ENCODE assay signal across 16 mouse cellular contexts in genomic region chr15:79770629-79771240, GRCm38 (mm10). TPM values are rescaled to one million over a fixed set of nuclear protein-coding genes. Genes with fewer than 3 reads are reported as not detected.
DNase-seq lines count a peak whose midpoint lies in the region; ATAC-seq lines count a peak whose summit lies in the region.
"Had no signal": no experiment of that assay in that cellular context is flagged by ENCODE, and none has a peak within 500 bp of the region (broad histone marks: within the 10 kb centered on the region; RNA-seq: fewer than 3 reads in every experiment).

No protein-coding gene starts in this region.

- WGBS in heart, embryonic 14.5 days, result 44% methylated on average over 21 of the region's 21 CpGs
- 74% methylated on average over 21 of the region's 21 CpGs for WGBS in midbrain, embryonic 13.5 days
- WGBS in midbrain, embryonic 16.5 days, result 69% methylated on average over 21 of the region's 21 CpGs
- WGBS in neural tube, embryonic 15.5 days, result 35% methylated on average over 21 of the region's 21 CpGs
- WGBS in heart, embryonic 12.5 days, result 63% methylated on average over 21 of the region's 21 CpGs

- no peak overlapping the region for H3K27ac ChIP-seq in heart, embryonic 14.5 days (replicated peaks in 1 of 2; ENCODE audit: control insufficient read depth in 1 of 2, insufficient read depth in 1 of 2, low read depth in 2 of 2, low read length in 2 of 2)
- no peak overlapping the region for H3K27ac ChIP-seq in midbrain, embryonic 13.5 days
- H3K27ac ChIP-seq in midbrain, embryonic 16.5 days (ENCODE audit: low read length), result no peak overlapping the region
- H3K27ac ChIP-seq in neural tube, embryonic 15.5 days (replicated peaks), result peak overlapping the region; percentile 23; the same call in 1 of the 2 replicates
- no peak overlapping the region for H3K27ac ChIP-seq in heart, embryonic 12.5 days (ENCODE audit: poor library complexity, severe bottlenecking)
- H3K27ac ChIP-seq: liver, embryonic 14.5 days; midbrain, embryonic 10.5 days; neural tube, embryonic 12.5 days had no signal

- no peaks in the 10 kb centered on the region for H3K36me3 ChIP-seq in heart, embryonic 14.5 days (ENCODE audit: control insufficient read depth, insufficient read depth, low read length)
- H3K36me3 ChIP-seq in midbrain, embryonic 13.5 days, result no peaks in the 10 kb centered on the region; the same call in 1 of the 2 replicates
- no peaks in the 10 kb centered on the region for H3K36me3 ChIP-seq in midbrain, embryonic 16.5 days (ENCODE audit: control insufficient read depth, insufficient read depth, low read length)
- H3K36me3 ChIP-seq in neural tube, embryonic 15.5 days, result no peaks in the 10 kb centered on the region
- no peaks in the 10 kb centered on the region for H3K36me3 ChIP-seq in heart, embryonic 12.5 days
- H3K36me3 ChIP-seq: midbrain, embryonic 10.5 days; neural tube, embryonic 12.5 days had no signal

- H3K4me1 ChIP-seq in heart, embryonic 14.5 days (ENCODE audit: control insufficient read depth in 2 of 2, insufficient read depth in 2 of 2, low read length in 2 of 2), result peaks cover 42 to 65% of the 10 kb centered on the region in 2 experiments
- H3K4me1 ChIP-seq in midbrain, embryonic 13.5 days (replicated peaks), result peaks cover 46% of the 10 kb centered on the region
- peaks cover 18% of the 10 kb centered on the region for H3K4me1 ChIP-seq in midbrain, embryonic 16.5 days (ENCODE audit: control insufficient read depth, insufficient read depth, low read length)
- peaks cover 72% of the 10 kb centered on the region for H3K4me1 ChIP-seq in neural tube, embryonic 15.5 days
- peaks cover 63% of the 10 kb centered on the region for H3K4me1 ChIP-seq in heart, embryonic 12.5 days (replicated peaks)

- intact Hi-C loops in heart, postnatal 10 days (cut with DNase I), result no loop called here

- ATAC-seq in heart, embryonic 14.5 days (ENCODE audit: insufficient number of reproducible peaks, insufficient read depth, low FRiP score, low read depth), result no peak
- ATAC-seq in midbrain, embryonic 13.5 days, result no peak
- no peak for ATAC-seq in midbrain, embryonic 16.5 days
- ATAC-seq in neural tube, embryonic 15.5 days (ENCODE audit: low FRiP score), result no peak
- ATAC-seq in heart, embryonic 12.5 days (ENCODE audit: insufficient number of reproducible peaks, low FRiP score), result no peak
- ATAC-seq: intestine, embryonic 16.5 days had no signal

- H3K4me3 ChIP-seq in heart, embryonic 14.5 days (ENCODE audit: control insufficient read depth in 1 of 2, insufficient read depth in 1 of 2, low read depth in 1 of 2, low read length in 2 of 2), result no peak overlapping the region
- no peak overlapping the region for H3K4me3 ChIP-seq in midbrain, embryonic 13.5 days (replicated peaks)
- H3K4me3 ChIP-seq in midbrain, embryonic 16.5 days (ENCODE audit: low read depth, low read length), result no peak overlapping the region
- H3K4me3 ChIP-seq in neural tube, embryonic 15.5 days (replicated peaks), result no peak overlapping the region
- H3K4me3 ChIP-seq in heart, embryonic 12.5 days, result no peak overlapping the region
- H3K4me3 ChIP-seq: midbrain, embryonic 10.5 days; neural tube, embryonic 12.5 days had no signal

- peak overlapping the region; percentile 5 for H3K4me2 ChIP-seq in heart, embryonic 14.5 days (ENCODE audit: low read length)
- H3K4me2 ChIP-seq in midbrain, embryonic 13.5 days (replicated peaks), result no peak overlapping the region
- H3K4me2 ChIP-seq in midbrain, embryonic 16.5 days (ENCODE audit: low read length), result no peak overlapping the region
- peak overlapping the region; percentile 17 for H3K4me2 ChIP-seq in neural tube, embryonic 15.5 days
- H3K4me2 ChIP-seq in heart, embryonic 12.5 days, result no peak overlapping the region
- H3K4me2 ChIP-seq: neural tube, embryonic 12.5 days had no signal

- no peak for DNase-seq in heart, postnatal 10 days
- DNase-seq in NIH3T3 (ENCODE audit: low read depth), result peak; percentile 75
- DNase-seq in Muller cell, postnatal 12 days (ENCODE audit: inconsistent ontology term), result no peak
- DNase-seq: cerebellum, adult 8-10 months; heart, postnatal 4 days; kidney, postnatal 4 days; lung, postnatal 14 days had no signal

- no peaks in the 10 kb centered on the region for H3K9me3 ChIP-seq in heart, embryonic 14.5 days (ENCODE audit: control insufficient read depth, low read length)
- no peaks in the 10 kb centered on the region for H3K9me3 ChIP-seq in midbrain, embryonic 13.5 days
- no peaks in the 10 kb centered on the region for H3K9me3 ChIP-seq in midbrain, embryonic 16.5 days (replicated peaks; ENCODE audit: control insufficient read depth, low read length, poor library complexity, severe bottlenecking)
- no peaks in the 10 kb centered on the region for H3K9me3 ChIP-seq in neural tube, embryonic 15.5 days (replicated peaks)
- no peaks in the 10 kb centered on the region for H3K9me3 ChIP-seq in heart, embryonic 12.5 days (replicated peaks)
- H3K9me3 ChIP-seq: midbrain, embryonic 10.5 days; neural tube, embryonic 12.5 days had no signal

- no peak overlapping the region for H3K9ac ChIP-seq in heart, embryonic 14.5 days (ENCODE audit: low read length)
- 0 out of 2 replicates have a peak overlapping the region, but pooled peaks have one; percentile 39 for H3K9ac ChIP-seq in midbrain, embryonic 13.5 days (replicated peaks)
- no peak overlapping the region for H3K9ac ChIP-seq in midbrain, embryonic 16.5 days (ENCODE audit: low read depth, low read length)
- no peak overlapping the region for H3K9ac ChIP-seq in neural tube, embryonic 15.5 days (replicated peaks)
- H3K9ac ChIP-seq in heart, embryonic 12.5 days, result no peak overlapping the region
- H3K9ac ChIP-seq: liver, embryonic 14.5 days had no signal

- no peaks in the 10 kb centered on the region for H3K27me3 ChIP-seq in heart, embryonic 14.5 days (ENCODE audit: control insufficient read depth, insufficient read depth, low read length)
- H3K27me3 ChIP-seq in midbrain, embryonic 13.5 days, result no peaks in the 10 kb centered on the region
- H3K27me3 ChIP-seq in midbrain, embryonic 16.5 days (ENCODE audit: control insufficient read depth, insufficient read depth, low read depth, low read length), result no peaks in the 10 kb centered on the region
- no peaks in the 10 kb centered on the region for H3K27me3 ChIP-seq in neural tube, embryonic 15.5 days (replicated peaks)
- no peaks in the 10 kb centered on the region for H3K27me3 ChIP-seq in heart, embryonic 12.5 days (replicated peaks)
- H3K27me3 ChIP-seq: neural tube, embryonic 12.5 days had no signal

RNA-seq across cellular contexts. Expression of gene Dnal4, which starts 6.9 kb away (rescaled TPM):
- polyA plus RNA-seq in heart, embryonic 14.5 days (2014; fragmentation: Nextera tagmentation; extraction: Ambion mirVana), result 36.0 and 40.9 TPM in 2 replicates
- 10 to 100 TPM; 20.2 to 22.9 TPM for total RNA-seq in heart, postnatal 10 days (2021)
- 84.8 and 91.6 TPM in 2 replicates for polyA plus RNA-seq in midbrain, embryonic 13.5 days (2015; fragmentation: Nextera tagmentation; extraction: Ambion mirVana)
- polyA plus RNA-seq in midbrain, embryonic 16.5 days (2015; fragmentation: Nextera tagmentation; extraction: Ambion mirVana), result 69.0 and 76.5 TPM in 2 replicates
- polyA plus RNA-seq in neural tube, embryonic 15.5 days (2015; fragmentation: Nextera tagmentation; extraction: Ambion mirVana), result 58.4 and 63.7 TPM in 2 replicates
- polyA plus RNA-seq in heart, embryonic 12.5 days (2016; fragmentation: Nextera tagmentation; extraction: Ambion mirVana), result 37.1 TPM in 2 replicates

RNA-seq across cellular contexts. Expression of gene Sun2, which starts 28.4 kb away (rescaled TPM):
- 6.7 and 7.7 TPM in 2 replicates for polyA plus RNA-seq in heart, embryonic 14.5 days (2014; fragmentation: Nextera tagmentation; extraction: Ambion mirVana)
- total RNA-seq in heart, postnatal 10 days (2021), result 10 to 100 TPM; 69.7 to 71.8 TPM
- polyA plus RNA-seq in midbrain, embryonic 13.5 days (2015; fragmentation: Nextera tagmentation; extraction: Ambion mirVana), result 8.4 and 8.5 TPM in 2 replicates
- polyA plus RNA-seq in midbrain, embryonic 16.5 days (2015; fragmentation: Nextera tagmentation; extraction: Ambion mirVana), result 5.7 and 6.0 TPM in 2 replicates
- polyA plus RNA-seq in neural tube, embryonic 15.5 days (2015; fragmentation: Nextera tagmentation; extraction: Ambion mirVana), result 5.5 and 6.2 TPM in 2 replicates
- polyA plus RNA-seq in heart, embryonic 12.5 days (2016; fragmentation: Nextera tagmentation; extraction: Ambion mirVana), result 4.5 and 4.9 TPM in 2 replicates

RNA-seq across cellular contexts. Expression of gene Nptxr, which starts 33.8 kb away (rescaled TPM):
- polyA plus RNA-seq in heart, embryonic 14.5 days (2014; fragmentation: Nextera tagmentation; extraction: Ambion mirVana), result 0.70 and 1.3 TPM in 2 replicates
- 1 to 10 TPM; 3.8 to 4.1 TPM for total RNA-seq in heart, postnatal 10 days (2021)
- polyA plus RNA-seq in midbrain, embryonic 13.5 days (2015; fragmentation: Nextera tagmentation; extraction: Ambion mirVana), result 18.1 and 18.6 TPM in 2 replicates
- polyA plus RNA-seq in midbrain, embryonic 16.5 days (2015; fragmentation: Nextera tagmentation; extraction: Ambion mirVana), result 55.0 and 62.1 TPM in 2 replicates
- polyA plus RNA-seq in neural tube, embryonic 15.5 days (2015; fragmentation: Nextera tagmentation; extraction: Ambion mirVana), result 39.9 and 49.0 TPM in 2 replicates
- 2.6 and 2.7 TPM in 2 replicates for polyA plus RNA-seq in heart, embryonic 12.5 days (2016; fragmentation: Nextera tagmentation; extraction: Ambion mirVana)

Comparison
In these comparisons a context has a peak if more than half of its experiments do, and no peak if none do; other contexts are left out.
1. H3K4me2 ChIP-seq: peak in heart, embryonic 14.5 days (single experiment) and neural tube, embryonic 15.5 days (single experiment); none in midbrain, embryonic 13.5 days (single experiment), midbrain, embryonic 16.5 days (single experiment) and heart, embryonic 12.5 days (single experiment).